Mouse (Mus musculus): Measurements from ENCODE around the gene Lrrc61. TPM values are rescaled to one million over a fixed set of nuclear protein-coding genes. Genes with fewer than 3 reads are reported as not detected.
A peak's percentile ranks its signal among the peaks of the same experiment; 100 is the strongest.

Lrrc61 gene
- polyA plus RNA-seq, 1 experiment from 2014 or later = 13.4 TPM

- Histone ChIP-seq H3K4me1 (no peaks in the 10 kb centered on the region), H3K27me3 (no peaks in the 10 kb centered on the region), H3K27ac (no peak overlapping the region), H3K9me3 (replicated peaks) (no peaks in the 10 kb centered on the region), H3K4me2 (no peak overlapping the region), H3K36me3 (ENCODE audit: poor library complexity, severe bottlenecking) (no peaks in the 10 kb centered on the region), H3K9ac (no peak overlapping the region), H3K4me3 (no peak overlapping the region)
- no peak for ATAC-seq
- WGBS = 76% methylated on average over 5 of the region's 5 CpGs
These were observed 24.1 kb downstream of the Lrrc61 start for GRCm38 (mm10) chr6:48578736-48579135.

DNA sequence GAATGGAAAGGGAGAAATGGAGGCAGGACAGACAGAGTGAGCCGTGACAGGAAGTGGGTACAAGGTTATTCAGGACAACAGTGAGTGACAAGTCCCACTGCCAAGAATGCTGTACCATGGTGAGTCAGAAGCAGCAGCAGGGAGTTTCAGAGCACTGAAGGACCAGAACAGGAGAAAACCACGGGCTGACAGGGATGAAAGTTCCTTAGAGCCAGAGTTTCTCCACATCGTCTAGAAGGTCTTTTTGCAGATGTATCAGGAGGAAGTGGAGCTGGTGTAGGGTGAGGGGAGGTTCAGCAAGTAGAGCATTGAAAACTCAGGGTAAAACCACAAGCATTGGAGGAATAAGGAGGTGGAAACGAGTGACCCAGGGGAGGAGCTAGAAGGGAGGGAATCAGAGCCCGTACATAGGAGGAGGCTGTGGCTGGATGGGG lies 24.6 kb downstream of the Lrrc61 start:
- Histone ChIP-seq H3K9ac (no peak overlapping the region), H3K27ac (no peak overlapping the region), H3K4me2 (no peak overlapping the region), H3K9me3 (replicated peaks) (no peaks in the 10 kb centered on the region), H3K36me3 (ENCODE audit: poor library complexity, severe bottlenecking) (no peaks in the 10 kb centered on the region), H3K4me3 (no peak overlapping the region), H3K27me3 (no peaks in the 10 kb centered on the region), H3K4me1 (no peaks in the 10 kb centered on the region)
- WGBS = 46% methylated on average over 5 of the region's 5 CpGs
- no peak for ATAC-seq

DNA sequence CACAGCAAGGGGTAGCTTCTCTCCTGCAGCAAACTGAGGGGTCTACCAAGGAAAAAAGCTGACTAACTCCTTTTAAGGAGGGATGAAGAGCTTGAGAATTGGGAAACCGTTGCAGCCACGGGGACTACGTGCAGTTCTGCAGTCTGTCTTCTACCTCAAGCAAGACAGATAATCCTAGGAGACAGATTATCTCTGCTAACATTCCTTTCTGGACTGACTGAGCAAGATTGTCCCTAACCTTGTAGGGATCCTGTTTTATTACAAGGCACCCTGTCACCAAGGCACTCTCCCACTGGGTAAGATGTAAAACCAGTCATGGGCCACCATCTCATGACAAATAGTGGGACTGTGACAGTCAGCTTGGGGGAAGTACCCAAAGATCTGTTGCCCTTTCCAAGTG lies 26.7 kb downstream of the Lrrc61 start:
- Histone ChIP-seq H3K4me2 (no peak overlapping the region), H3K36me3 (ENCODE audit: poor library complexity, severe bottlenecking) (no peaks in the 10 kb centered on the region), H3K9me3 (replicated peaks) (no peaks in the 10 kb centered on the region), H3K27ac (no peak overlapping the region), H3K9ac (no peak overlapping the region), H3K4me3 (no peak overlapping the region), H3K4me1 (no peaks in the 10 kb centered on the region), H3K27me3 (no peaks in the 10 kb centered on the region)
- no peak for ATAC-seq
- WGBS = 27% methylated on average over 3 of the region's 3 CpGs

DNA sequence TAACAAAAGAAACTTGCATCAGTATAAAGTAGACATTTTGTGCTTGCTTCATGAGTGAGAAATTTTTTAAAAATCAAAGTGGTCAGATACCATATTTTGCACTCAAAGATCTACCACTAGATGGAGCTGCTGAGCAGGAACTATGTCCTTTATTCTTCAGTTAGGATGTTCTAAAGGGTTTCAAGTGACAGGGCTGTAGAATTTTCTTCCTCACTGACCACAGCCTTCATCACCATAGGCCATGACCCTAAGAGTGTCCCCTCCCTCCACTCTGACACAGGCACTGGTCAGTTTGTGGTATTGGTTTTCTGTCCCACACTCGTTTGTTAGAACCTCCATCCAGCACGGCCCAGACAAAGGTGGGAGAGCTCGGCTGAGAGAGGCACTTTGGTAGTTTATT lies 27.4 kb downstream of the Lrrc61 start:
- Histone ChIP-seq H3K9me3 (replicated peaks) (no peaks in the 10 kb centered on the region), H3K27ac (no peak overlapping the region), H3K4me2 (no peak overlapping the region), H3K4me1 (no peaks in the 10 kb centered on the region), H3K4me3 (no peak overlapping the region), H3K36me3 (ENCODE audit: poor library complexity, severe bottlenecking) (no peaks in the 10 kb centered on the region), H3K9ac (no peak overlapping the region), H3K27me3 (no peaks in the 10 kb centered on the region)
- WGBS = 75% methylated on average over 3 of the region's 3 CpGs
- ATAC-seq = 0 out of 2 replicates have a peak, but pooled peaks have one; percentile 13

GRCm38 (mm10) chr6:48589194-48589750 lies 34.7 kb downstream of the Lrrc61 start, which contains the start of gene Gm45021:
Gene Gm45021 (plus strand): TSS chr6:48589610.
- H3K27ac ChIP-seq = no peak within 1 kb of the TSS
- no peak within 1 kb of the TSS for H3K4me3 ChIP-seq
- H3K9me3 ChIP-seq (replicated peaks) = no peaks in the 10 kb centered on the region
- H3K27me3 ChIP-seq = no peaks in the 10 kb centered on the region
- no peak for ATAC-seq
- H3K4me2 ChIP-seq = no peak within 1 kb of the TSS
- H3K36me3 ChIP-seq (ENCODE audit: poor library complexity, severe bottlenecking) = no peaks in the 10 kb centered on the region
- H3K4me1 ChIP-seq = peaks cover 7% of the 10 kb centered on the region; the same call in 1 of the 2 replicates
- 76% methylated on average over 6 of the region's 6 CpGs for WGBS
- H3K9ac ChIP-seq = no peak within 1 kb of the TSS

DNA sequence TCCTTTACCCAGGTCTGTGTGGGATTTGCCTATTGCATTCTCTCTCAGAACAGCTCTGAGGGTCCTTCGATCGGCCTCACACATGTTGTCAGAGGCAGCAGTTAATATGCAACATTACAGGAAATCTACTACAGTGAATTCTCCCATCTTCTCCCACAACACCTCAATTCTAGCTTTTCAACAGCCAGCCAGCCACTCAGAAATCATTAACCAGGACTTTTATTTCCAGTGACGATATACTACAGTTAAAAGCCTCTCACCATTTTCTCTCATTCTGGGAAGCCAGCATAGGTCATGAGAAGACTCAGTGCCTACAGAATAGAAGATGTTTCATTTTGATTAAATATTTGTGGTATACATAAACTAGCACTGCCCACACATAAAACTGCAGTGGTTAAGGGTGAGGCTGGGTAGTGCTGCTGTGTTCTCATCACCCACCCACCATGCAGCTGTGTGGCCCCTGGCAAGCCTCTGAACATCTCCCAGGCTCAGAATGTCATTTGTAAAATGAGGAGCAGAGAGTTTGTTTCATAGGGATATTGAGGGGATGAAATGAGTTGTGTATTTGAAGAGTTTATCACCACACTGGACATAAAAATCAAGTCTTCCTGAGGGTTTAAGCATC lies 36.7 kb downstream of the Lrrc61 start:
- H3K4me1 ChIP-seq = peaks cover 18% of the 10 kb centered on the region
- no peak overlapping the region for H3K4me3 ChIP-seq
- H3K36me3 ChIP-seq (ENCODE audit: poor library complexity, severe bottlenecking) = peaks cover 13% of the 10 kb centered on the region
- peaks cover 6% of the 10 kb centered on the region for H3K9me3 ChIP-seq (replicated peaks)
- 86% methylated on average over 3 of the region's 3 CpGs for WGBS
- H3K27ac ChIP-seq = no peak overlapping the region
- ATAC-seq = no peak
- H3K4me2 ChIP-seq = no peak overlapping the region
- no peaks in the 10 kb centered on the region for H3K27me3 ChIP-seq
- H3K9ac ChIP-seq = no peak overlapping the region

- Histone ChIP-seq H3K9ac (no peak overlapping the region), H3K4me1 (peaks cover 18% of the 10 kb centered on the region), H3K4me2 (no peak overlapping the region), H3K9me3 (replicated peaks) (peaks cover 11% of the 10 kb centered on the region), H3K27ac (no peak overlapping the region), H3K4me3 (no peak overlapping the region), H3K36me3 (ENCODE audit: poor library complexity, severe bottlenecking) (peaks cover 18% of the 10 kb centered on the region), H3K27me3 (no peaks in the 10 kb centered on the region)
- ATAC-seq = no peak
- WGBS = 93% methylated on average over 6 of the region's 6 CpGs
These were observed 37.3 kb downstream of the Lrrc61 start for GRCm38 (mm10) chr6:48591871-48592270.

GRCm38 (mm10) chr6:48593158-48594042 lies 38.8 kb downstream of the Lrrc61 start, which contains the start of the genes Repin1 and Gm44965:
Gene Repin1 (plus strand): TSS chr6:48593883.
Gene Gm44965 (plus strand): TSS chr6:48593941.
- Histone ChIP-seq H3K27me3 (no peaks in the 10 kb centered on the region), H3K9me3 (replicated peaks) (peaks cover 25% of the 10 kb centered on the region), H3K9ac (peak within 1 kb of the TSS; percentile 84), H3K4me3 (peak within 1 kb of the TSS; percentile 70), H3K4me1 (peaks cover 18% of the 10 kb centered on the region), H3K4me2 (peak within 1 kb of the TSS; percentile 75), H3K27ac (peak within 1 kb of the TSS; percentile 89), H3K36me3 (ENCODE audit: poor library complexity, severe bottlenecking) (peaks cover 34% of the 10 kb centered on the region)
- ATAC-seq = peak; percentile 93
- 4% methylated on average over 45 of the region's 45 CpGs for WGBS

- peak overlapping the region; percentile 75 for H3K4me2 ChIP-seq
- H3K9ac ChIP-seq = peak overlapping the region; percentile 84
- peak; percentile 70 for ATAC-seq
- peaks cover 42% of the 10 kb centered on the region for H3K36me3 ChIP-seq (ENCODE audit: poor library complexity, severe bottlenecking)
- WGBS = 3% methylated on average over 31 of the region's 41 CpGs
- H3K4me1 ChIP-seq = peaks cover 18% of the 10 kb centered on the region
- H3K4me3 ChIP-seq = peak overlapping the region; percentile 70
- H3K9me3 ChIP-seq (replicated peaks) = peaks cover 25% of the 10 kb centered on the region
- peak overlapping the region; percentile 89 for H3K27ac ChIP-seq
- no peaks in the 10 kb centered on the region for H3K27me3 ChIP-seq
These were observed 39.6 kb downstream of the Lrrc61 start for GRCm38 (mm10) chr6:48594043-48594738.

DNA sequence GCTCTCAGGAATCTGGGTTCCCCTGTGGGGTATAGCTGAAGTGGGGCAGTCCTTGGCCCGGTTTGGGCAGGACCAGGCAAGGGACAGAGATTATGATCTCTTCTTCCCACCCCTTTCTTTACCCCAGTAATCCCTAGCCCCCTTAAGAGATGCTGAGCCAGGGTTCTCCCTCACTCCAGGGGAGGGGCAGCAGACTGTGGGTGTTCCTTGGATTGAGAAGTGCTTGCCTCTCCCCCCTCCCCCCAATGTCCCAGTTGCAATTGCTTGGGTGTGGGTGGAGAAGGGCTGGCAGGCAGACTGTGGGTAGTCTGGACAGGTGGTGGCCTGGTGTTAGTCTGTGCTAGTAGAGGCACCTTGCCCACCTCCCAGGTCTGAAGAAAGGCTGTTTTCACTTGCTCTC lies 40.7 kb downstream of the Lrrc61 start:
- peaks cover 25% of the 10 kb centered on the region for H3K9me3 ChIP-seq (replicated peaks)
- no peaks in the 10 kb centered on the region for H3K27me3 ChIP-seq
- peaks cover 51% of the 10 kb centered on the region for H3K36me3 ChIP-seq (ENCODE audit: poor library complexity, severe bottlenecking)
- peak overlapping the region; percentile 75 for H3K4me2 ChIP-seq
- H3K27ac ChIP-seq = no peak overlapping the region
- 44% methylated on average over 1 of the region's 1 CpGs for WGBS
- peak overlapping the region; percentile 70 for H3K4me3 ChIP-seq
- H3K9ac ChIP-seq = peak overlapping the region; percentile 84; the same call in 1 of the 2 replicates
- no peak for ATAC-seq
- H3K4me1 ChIP-seq = peaks cover 18% of the 10 kb centered on the region

DNA sequence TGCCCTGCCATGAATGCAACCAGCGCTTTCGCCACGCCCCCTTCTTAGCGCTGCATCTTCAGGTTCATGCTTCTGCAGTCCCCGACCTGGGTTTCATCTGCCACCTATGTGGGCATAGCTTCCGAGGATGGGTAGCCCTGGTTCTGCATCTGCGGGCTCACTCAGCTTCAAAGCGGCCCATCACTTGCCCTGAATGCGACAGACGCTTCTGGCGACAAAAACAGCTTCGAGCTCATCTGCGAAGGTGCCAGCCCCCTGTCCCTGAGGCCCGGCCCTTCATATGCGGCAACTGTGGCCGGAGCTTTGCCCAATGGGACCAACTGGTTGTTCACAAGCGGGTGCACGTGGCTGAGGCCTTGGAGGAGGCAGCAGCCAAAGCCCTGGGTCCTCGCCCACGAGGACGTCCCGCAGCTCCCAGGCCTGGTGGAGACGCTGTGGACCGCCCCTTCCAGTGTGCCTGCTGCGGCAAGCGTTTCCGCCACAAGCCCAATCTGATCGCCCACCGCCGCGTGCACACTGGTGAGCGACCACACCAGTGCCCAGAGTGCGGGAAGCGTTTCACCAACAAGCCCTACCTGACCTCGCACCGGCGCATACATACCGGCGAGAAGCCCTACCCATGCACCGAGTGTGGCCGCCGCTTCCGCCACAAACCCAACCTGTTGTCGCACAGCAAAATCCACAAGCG lies 42.1 kb downstream of the Lrrc61 start:
- Histone ChIP-seq H3K27me3 (no peaks in the 10 kb centered on the region), H3K27ac (no peak overlapping the region), H3K9me3 (replicated peaks) (peaks cover 25% of the 10 kb centered on the region), H3K4me1 (peaks cover 24% of the 10 kb centered on the region), H3K36me3 (ENCODE audit: poor library complexity, severe bottlenecking) (peaks cover 51% of the 10 kb centered on the region), H3K9ac (no peak overlapping the region), H3K4me2 (no peak overlapping the region), H3K4me3 (no peak overlapping the region)
- no peak for ATAC-seq
- 96% methylated on average over 45 of the region's 45 CpGs for WGBS
